Mouse (Mus musculus) frontal cortex, postnatal 36 days (tissue): ENCODE data around the gene Dr1.
"Not testable (repeated sequence)": the region's sequence is repeated elsewhere in the genome, so short reads cannot be mapped to it uniquely, and the experiment has no call there.

Experiments
- DNase-seq, 2 experiments: peaks; one replicate each; pipeline ENCODE4 v3.0.0; 2022; ENCODE audit warnings: low spot score in 2 of 2

The Dr1 gene

DNA sequence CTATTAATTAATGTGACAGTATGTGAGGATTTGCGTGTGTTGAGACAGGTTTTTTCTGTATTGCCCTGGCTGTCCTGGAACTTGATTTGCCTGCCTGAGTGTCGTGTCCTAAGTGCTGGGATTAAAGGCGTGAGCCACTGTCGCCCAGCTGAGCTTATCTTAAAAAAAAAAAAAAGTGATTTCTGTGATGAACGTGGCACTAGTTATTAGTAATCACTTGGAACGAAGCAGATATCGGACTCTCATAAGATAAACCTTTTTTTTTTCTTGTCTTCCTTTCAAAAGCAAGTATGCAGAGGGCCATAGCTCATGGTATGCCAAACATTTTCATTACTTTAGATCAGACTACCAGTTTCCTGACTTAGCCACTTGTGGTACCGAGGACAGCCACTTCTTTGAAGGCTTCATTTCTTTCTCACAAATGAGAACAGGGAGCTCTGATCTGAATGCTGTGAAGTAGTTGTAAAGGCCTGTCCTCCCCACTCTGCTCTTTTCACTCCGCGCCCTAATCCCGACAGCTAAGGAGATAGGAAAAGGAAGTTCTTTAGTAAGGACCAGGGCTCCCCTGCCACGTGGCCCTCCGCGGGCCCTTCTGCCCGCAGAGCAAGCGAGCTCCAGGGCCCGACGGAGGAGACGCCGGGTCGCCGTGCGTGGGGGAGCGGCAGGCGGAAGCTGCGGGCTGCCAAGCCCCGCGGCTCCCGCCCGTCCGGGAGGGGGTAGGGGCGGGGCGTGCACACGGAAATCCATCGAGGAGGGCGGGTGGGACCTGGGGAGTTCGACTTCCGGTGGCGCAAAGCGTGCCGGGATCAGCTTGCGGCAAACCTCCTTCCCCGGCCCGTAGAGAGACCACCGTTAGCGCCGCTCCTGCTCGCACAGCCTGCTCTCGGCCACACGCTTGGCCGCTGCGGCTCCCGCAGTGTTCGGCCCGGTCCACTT lies at the start of gene Dr1:
Dr1 (plus strand) TSS at position 771 of the 936 bp plus-strand sequence.
- DNase-seq, result peak; percentile 79 to 82

GRCm38 (mm10) chr5:108224077-108224476 lies 44.6 kb upstream of the Dr1 start:
- DNase-seq, result no peak

DNA sequence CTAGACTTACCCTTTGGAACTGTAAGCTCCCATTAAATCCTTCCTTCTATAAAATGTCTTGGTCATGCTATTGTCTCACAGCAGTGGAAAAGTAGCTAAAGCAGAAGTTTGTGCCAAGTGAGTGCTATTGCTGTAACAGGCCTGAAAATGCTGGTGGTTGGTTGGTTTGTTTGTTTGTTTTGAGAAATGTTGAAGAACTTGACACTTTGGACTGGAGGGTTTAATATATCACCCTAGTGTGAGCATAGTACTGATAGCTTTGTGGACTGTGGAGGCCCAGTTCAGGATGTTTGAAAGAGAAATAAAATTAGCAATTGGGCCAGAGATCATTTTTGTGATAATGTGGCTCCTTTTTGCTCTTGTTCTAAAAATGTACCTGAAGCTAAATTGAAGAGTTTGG lies 42.5 kb upstream of the Dr1 start:
- DNase-seq, result no peak

- DNase-seq, result no peak
Observed at GRCm38 (mm10) chr5:108246314-108246765, 22.4 kb upstream of the Dr1 start.

- DNase-seq, result no peak
Observed at GRCm38 (mm10) chr5:108250033-108250432, 18.7 kb upstream of the Dr1 start.

DNA sequence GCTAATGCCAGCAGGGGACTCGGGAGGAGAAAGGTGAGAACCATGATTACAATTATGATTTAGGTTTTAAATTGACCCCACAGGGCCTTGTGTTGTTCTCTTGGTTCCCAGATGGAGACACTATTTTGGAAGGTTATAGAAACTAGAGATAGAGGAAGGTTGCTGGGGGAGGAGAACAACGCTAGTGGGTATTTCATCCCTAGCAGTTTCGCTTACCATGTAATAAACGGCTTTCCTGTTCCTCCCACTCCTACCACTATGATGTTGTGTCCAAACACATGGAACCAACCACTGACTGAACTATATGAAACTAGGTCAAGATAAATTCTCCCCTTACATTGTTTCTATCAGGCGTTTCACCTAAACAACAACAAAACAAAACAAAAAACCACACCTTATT lies 13.4 kb upstream of the Dr1 start:
- DNase-seq, result no peak

DNA sequence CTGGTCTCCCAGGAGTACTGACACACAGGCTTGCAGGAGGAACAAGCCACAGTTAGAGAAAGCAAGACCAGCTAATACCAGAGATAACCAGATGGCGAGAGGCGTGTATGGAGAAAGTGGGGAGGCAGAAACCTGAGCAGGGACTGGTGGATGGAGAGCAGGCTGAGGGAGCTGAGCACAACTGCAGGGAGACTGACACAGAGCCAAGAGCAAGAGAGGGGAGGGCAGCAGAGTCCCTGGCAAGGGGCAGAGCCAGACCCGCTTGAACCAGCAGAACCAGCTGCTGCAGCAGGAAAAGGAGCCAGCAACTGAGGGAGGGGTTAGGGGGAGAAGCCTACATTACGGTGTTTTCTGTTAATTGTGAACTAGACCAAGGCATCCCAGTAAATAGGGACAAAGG lies 6.0 kb upstream of the Dr1 start:
- DNase-seq, result peak; percentile 5 to 11

- DNase-seq, result not testable (repeated sequence)
Observed at GRCm38 (mm10) chr5:108263785-108264184, 4.9 kb upstream of the Dr1 start.

DNA sequence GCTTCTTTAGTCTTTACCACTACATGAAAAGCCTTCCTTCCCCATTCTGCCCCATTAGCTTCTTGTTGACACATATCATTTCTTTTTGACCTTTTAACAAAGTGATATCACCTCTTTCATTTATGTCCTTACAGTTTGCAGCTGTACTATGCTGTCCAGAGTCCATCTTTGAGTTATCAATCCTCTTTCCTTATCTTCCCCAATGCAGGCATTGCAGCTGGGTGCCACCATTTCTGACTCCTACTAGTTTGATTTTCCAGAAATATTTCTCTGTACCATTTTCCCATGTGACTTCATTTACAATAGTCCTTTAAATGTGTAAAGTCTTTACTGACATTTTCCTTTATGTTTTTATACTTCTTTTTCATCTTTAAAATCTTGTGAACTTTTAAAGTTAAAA lies 1.7 kb upstream of the Dr1 start:
- no peak for DNase-seq

DNA sequence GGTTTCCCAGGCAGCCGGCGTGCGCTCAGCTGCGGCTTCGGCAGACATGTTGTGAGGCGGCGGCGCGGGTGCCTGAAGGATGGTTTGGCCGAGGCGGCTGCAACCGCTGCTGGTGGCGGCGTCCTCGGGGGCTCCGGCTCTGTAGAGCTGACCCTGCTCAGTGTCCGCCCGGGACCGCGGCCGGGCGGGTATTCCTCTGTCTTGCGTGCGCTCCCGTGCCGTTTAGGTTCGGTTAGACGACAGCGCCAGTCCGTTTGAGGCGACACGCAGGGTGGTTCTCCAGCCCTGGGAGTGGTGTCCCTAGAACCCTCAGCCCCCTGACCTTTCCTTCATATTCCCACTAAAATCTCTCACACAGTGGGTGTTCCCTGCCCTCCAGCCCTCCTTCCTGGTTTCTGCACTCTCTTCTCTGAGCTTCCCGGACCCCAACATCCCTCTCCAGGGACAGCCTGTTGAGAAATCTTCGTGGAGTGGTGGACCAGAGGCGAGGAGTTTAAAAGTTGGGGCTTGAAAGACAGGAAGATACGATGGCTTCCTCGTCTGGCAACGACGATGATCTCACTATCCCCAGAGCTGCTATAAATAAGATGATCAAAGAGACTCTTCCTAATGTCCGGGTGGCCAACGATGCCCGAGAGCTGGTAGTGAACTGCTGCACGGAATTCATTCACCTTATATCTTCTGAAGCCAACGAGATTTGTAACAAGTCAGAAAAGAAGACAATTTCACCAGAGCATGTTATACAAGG lies 540 bp downstream of the Dr1 start:
- DNase-seq, result peak; percentile 8 to 12

- no peak for DNase-seq
Observed at GRCm38 (mm10) chr5:108269811-108270151, 1.1 kb downstream of the Dr1 start.

DNA sequence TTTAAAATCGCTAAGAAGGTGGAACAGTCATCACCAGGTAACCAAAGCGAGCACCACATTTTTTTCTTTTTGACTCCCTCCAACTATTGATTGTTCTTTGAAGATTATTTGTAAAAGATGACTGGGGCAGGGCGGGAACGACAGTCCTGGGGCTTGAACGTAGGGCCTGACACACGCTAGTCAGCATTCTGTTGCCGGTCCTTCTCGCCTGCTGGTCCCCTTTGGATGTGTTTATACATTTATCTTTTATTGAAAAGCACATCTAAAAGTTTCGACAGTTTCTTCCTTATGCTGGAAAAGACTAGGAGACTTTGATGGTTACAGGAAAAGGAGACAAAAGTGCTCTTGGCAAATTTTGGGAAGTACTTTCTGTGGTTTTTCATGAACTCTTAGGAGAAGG lies 1.7 kb downstream of the Dr1 start:
- DNase-seq, result no peak

DNA sequence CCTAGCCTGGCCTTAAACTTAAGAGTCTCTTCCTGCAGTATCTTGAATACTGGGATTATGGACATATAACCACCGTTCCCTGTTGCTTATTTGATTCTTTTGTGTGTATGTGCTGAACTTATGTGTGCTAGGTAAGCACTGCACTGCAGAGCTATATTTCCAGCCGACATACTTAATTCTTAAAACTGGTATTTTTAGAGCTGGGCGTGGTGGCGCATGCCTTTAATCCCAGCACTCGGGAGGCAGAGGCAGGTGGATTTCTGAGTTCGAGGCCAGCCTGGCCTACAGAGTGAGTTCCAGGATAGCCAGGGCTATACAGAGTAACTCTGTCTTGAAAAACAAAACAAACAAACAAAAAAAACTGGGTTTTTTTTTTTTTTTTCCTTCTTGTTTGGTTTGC lies 2.6 kb downstream of the Dr1 start:
- DNase-seq, result not testable (repeated sequence)

DNA sequence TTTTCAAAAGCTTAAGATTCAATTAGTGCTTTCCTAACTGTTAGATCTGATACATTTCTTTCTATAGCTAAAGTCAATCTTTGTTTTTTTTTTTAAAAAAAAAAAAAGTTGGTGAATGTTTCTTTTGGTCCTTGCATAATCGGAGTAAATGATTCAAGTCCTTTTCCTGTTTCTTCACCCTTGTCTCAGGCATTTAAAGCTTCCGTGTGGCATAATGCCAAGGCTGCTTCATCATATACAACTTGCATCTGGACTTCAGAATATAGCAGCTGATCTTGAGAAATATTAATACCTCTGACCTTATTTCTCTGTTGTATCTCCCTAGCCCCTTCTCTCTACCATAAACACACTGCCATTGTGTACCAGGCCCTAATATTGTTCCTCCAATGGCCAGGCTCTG lies 18.3 kb downstream of the Dr1 start:
- DNase-seq, result no peak

- no peak for DNase-seq
Observed at GRCm38 (mm10) chr5:108301567-108301966, 32.9 kb downstream of the Dr1 start.

GRCm38 (mm10) chr5:108312224-108313064 lies 43.7 kb downstream of the Dr1 start, which contains the start of gene Pigg:
Pigg (plus strand) TSS chr5:108312609.
- peak; percentile 95 for DNase-seq

GRCm38 (mm10) chr5:108313065-108313860 lies 44.6 kb downstream of the Dr1 start:
- DNase-seq, result no peak
